Mouse (Mus musculus) lung, postnatal 0 days (tissue): ENCODE measurements around the gene Edem1. TPM values are rescaled to one million over a fixed set of nuclear protein-coding genes. Genes with fewer than 3 reads are reported as not detected.

Experiments used
- ATAC-seq: fragments of 200-750 bp; cut with Nextera tagmentation; 2 replicates; pipeline ENCODE4 v1.8.0; 2017; ENCODE audit warnings: moderate library complexity
- DNase-seq: peaks from one replicate; pipeline ENCODE4 v3.0.0-alpha.2; 2016; ENCODE audit warnings: low spot score
- H3K27ac ChIP-seq: fragments of 300-500 bp; sonication (generic); 2 replicates; pipeline ENCODE4 v1.5.1; 2014; ENCODE audit warnings: antibody characterized with exemption, mild to moderate bottlenecking, low read length, mixed read lengths
- H3K27me3 ChIP-seq: fragments of 300-500 bp; sonication (generic); replicated peaks from 2 replicates; pipeline ENCODE4 v1.6.1; 2014; ENCODE audit warnings: low read length, mixed read lengths; ENCODE audit not compliant: insufficient read depth
- H3K36me3 ChIP-seq: fragments of 300-500 bp; sonication (generic); 2 replicates; pipeline ENCODE4 v1.6.1; 2014; ENCODE audit warnings: low read length, mixed read lengths; ENCODE audit not compliant: insufficient read depth
- H3K4me1 ChIP-seq: fragments of 300-500 bp; sonication (generic); 2 replicates; pipeline ENCODE4 v1.6.1; 2014; ENCODE audit warnings: antibody characterized with exemption, low read depth, low read length, mixed read lengths; ENCODE audit not compliant: insufficient read depth
- H3K4me2 ChIP-seq: fragments of 300-500 bp; sonication (generic); replicated peaks from 2 replicates; pipeline ENCODE4 v1.6.1; 2014; ENCODE audit warnings: low read depth, mild to moderate bottlenecking, low read length, moderate library complexity, mixed read lengths
- H3K4me3 ChIP-seq: fragments of 300-500 bp; sonication (generic); 2 replicates; pipeline ENCODE4 v1.5.1; 2014; ENCODE audit warnings: low read depth, low read length
- H3K9ac ChIP-seq: fragments of 300-500 bp; sonication (generic); replicated peaks from 2 replicates; pipeline ENCODE4 v1.6.1; 2014; ENCODE audit warnings: low read depth, mild to moderate bottlenecking
- H3K9me3 ChIP-seq: fragments of 300-500 bp; sonication (generic); 2 replicates; pipeline ENCODE4 v1.6.1; 2016; ENCODE audit warnings: low read length, mixed read lengths
- CTCF ChIP-seq: IDR thresholded peaks from 2 replicates; pipeline ENCODE4 v1.5.1; 2016; ENCODE audit warnings: antibody characterized with exemption, mild to moderate bottlenecking
- EP300 ChIP-seq: IDR thresholded peaks from 2 replicates; pipeline ENCODE4 v1.6.1; 2016; ENCODE audit warnings: antibody characterized with exemption, mild to moderate bottlenecking, control low read depth
- WGBS: fragments of 180-500 bp; shearing (Covaris S2); extraction: QIAGEN DNeasy Blood & Tissue Kit; methylation state at CpG from one replicate; pipeline ENCODE4 v1.1.7; 2014; 5-methylcytosine and 5-hydroxymethylcytosine counted together
- polyA plus RNA-seq: library from polyadenylated mRNA; unstranded; fragments of >200 nt; fragmentation: Nextera tagmentation; extraction: Ambion mirVana; gene quantifications from 2 replicates; pipeline ENCODE4 v1.2.1, GENCODE M21; 2015

Gene Edem1
- polyA plus RNA-seq, 1 experiment from 2014 or later: 15.0 TPM

DNA sequence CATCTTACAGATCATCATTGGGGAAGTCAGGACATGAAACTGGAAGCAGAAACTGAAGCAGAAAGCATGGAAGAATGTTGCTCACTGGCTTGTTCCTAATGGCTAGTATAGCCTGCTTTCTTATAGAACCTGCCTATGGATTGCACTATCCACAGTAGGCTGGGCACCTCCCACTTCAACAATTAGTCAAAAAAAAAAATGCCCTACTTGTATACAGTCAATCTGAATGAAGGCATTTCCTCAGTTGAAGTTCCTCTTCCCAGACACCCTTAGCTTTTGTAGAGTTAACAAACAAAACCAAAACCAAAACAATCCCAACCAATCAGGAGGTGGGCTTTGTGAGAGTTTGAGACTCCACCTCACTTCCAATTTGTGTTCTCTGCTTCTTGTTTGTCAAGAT is 73.7 kb downstream of the Edem1 start:
- Histone ChIP-seq H3K9ac (no peak overlapping the region), H3K9me3 (no peaks in the 10 kb centered on the region), H3K36me3 (no peaks in the 10 kb centered on the region), H3K4me1 (no peaks in the 10 kb centered on the region), H3K4me2 (no peak overlapping the region), H3K27ac (no peak overlapping the region), H3K4me3 (no peak overlapping the region), H3K27me3 (no peaks in the 10 kb centered on the region)
- ATAC-seq (no peak), DNase-seq (no peak)
- no peak for TF ChIP-seq EP300
- TF ChIP-seq CTCF: no peak

DNA sequence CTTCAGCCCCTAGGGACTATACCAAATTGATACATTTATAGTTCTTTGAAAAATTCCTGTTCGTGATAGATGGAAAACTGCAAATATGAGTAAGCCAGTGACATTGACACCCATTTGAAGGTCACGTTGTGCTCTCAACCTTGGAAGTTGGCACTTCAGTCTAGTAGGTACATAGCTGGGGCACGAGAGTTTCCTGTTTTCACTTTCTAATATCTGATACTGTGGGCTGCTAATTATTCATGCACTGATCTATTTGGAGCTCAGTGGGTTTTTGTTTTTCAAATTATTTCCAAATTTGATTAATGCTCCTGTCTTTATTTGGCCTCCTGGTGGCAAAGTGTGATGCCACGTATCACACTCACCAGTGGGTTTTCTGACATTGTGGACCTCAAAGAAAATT is 74.8 kb downstream of the Edem1 start:
- 69% methylated on average over 4 of the region's 4 CpGs for WGBS
- H3K4me3 ChIP-seq: no peak overlapping the region
- H3K9me3 ChIP-seq: no peaks in the 10 kb centered on the region
- H3K36me3 ChIP-seq: no peaks in the 10 kb centered on the region
- TF ChIP-seq CTCF: no peak
- TF ChIP-seq EP300: no peak
- DNase-seq (no peak), ATAC-seq (no peak)
- no peaks in the 10 kb centered on the region for H3K4me1 ChIP-seq
- no peak overlapping the region for H3K4me2 ChIP-seq
- H3K9ac ChIP-seq: no peak overlapping the region
- H3K27ac ChIP-seq: no peak overlapping the region
- no peaks in the 10 kb centered on the region for H3K27me3 ChIP-seq

DNA sequence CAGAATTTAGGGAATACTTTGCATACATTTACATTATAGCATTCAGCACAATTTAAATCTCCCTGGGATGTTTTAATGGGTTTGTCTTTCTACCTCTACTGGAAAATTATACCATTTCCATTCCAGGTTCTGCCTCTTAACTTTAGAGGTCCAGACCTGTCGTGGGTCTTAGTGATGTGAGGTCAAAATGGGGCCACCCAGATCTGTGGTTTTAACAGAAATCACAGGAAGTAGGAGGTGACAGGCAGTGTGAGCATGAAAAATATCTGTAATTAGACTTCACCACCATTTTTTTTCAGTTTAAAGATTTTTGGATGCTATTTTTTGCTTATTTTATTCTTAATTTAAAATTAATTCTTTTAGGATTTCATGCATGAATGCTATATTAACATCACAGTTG is 78.1 kb downstream of the Edem1 start:
- Histone ChIP-seq H3K9me3 (no peaks in the 10 kb centered on the region), H3K4me3 (no peak overlapping the region), H3K36me3 (no peaks in the 10 kb centered on the region), H3K27ac (no peak overlapping the region), H3K4me1 (no peaks in the 10 kb centered on the region), H3K9ac (no peak overlapping the region), H3K27me3 (no peaks in the 10 kb centered on the region), H3K4me2 (no peak overlapping the region)
- ATAC-seq: no peak
- TF ChIP-seq EP300 (no peak), CTCF (no peak)
- WGBS: 17% methylated on average over 1 of the region's 1 CpGs
- no peak for DNase-seq

Other genes starting within 250 kb of the Edem1 start
- 14.9 and 27.1 TPM in 2 replicates for gene Bhlhe40, start 168.0 kb upstream of the Edem1 start, polyA plus RNA-seq
- 45.5 and 54.3 TPM in 2 replicates for gene Arl8b, start 45.5 kb upstream of the Edem1 start, polyA plus RNA-seq